Mouse (Mus musculus) G1E (cell line): ENCODE results near the gene Gfi1b.

ENCODE experiments used
- CTCF ChIP-seq: IDR thresholded peaks from 2 replicates; pipeline ENCODE4 v1.5.1; 2012; ENCODE audit warnings: low read depth, low read length, inconsistent platforms, mixed read lengths
- POLR2AphosphoS5 ChIP-seq: IDR thresholded peaks from 2 replicates; pipeline ENCODE4 v1.6.1; 2012; ENCODE audit warnings: low read depth, low read length, inconsistent platforms; ENCODE audit not compliant: insufficient replicate concordance

- TF ChIP-seq POLR2AphosphoS5 (no peak), CTCF (no peak)
Observed at GRCm38 (mm10) chr2:28662891-28663290, 41.1 kb upstream of the Gfi1b start.
